Mouse (Mus musculus) cortical plate, adult 2 months (tissue): ENCODE data around the gene Medag.

Source experiments
- CTCF ChIP-seq: fragments of 200-500 bp; IDR thresholded peaks from 2 replicates; pipeline ENCODE4 v1.5.1; 2011; ENCODE audit warnings: mild to moderate bottlenecking, control low read depth, low read length; ENCODE audit not compliant: insufficient read depth; ENCODE audit errors: extremely low read depth
- POLR2A ChIP-seq: fragments of 200-500 bp; IDR thresholded peaks from 2 replicates; pipeline ENCODE4 v1.6.1; 2011; ENCODE audit warnings: mild to moderate bottlenecking, low read length, control low read depth; ENCODE audit not compliant: insufficient read depth; ENCODE audit errors: extremely low read depth

- TF ChIP-seq POLR2A (no peak), CTCF (no peak)
Measured at GRCm38 (mm10) chr5:149374026-149374425, 37.5 kb upstream of the Medag start.
